Mouse (Mus musculus): ENCODE measurements around the gene Ehd1. TPM values are rescaled to one million over a fixed set of nuclear protein-coding genes. Genes with fewer than 3 reads are reported as not detected.

Ehd1 gene
- polyA plus RNA-seq, 2 experiments: 38.0 to 81.6 TPM

GRCm38 (mm10) chr19:6264200-6264599 lies 12.3 kb upstream of the Ehd1 start:
- no peak for TF ChIP-seq EP300 (IDR thresholded peaks at IDR 0.05; ENCODE audit: low read depth)
- TF ChIP-seq CTCF (IDR thresholded peaks at IDR 0.05; ENCODE audit: low read depth): no peak
- H3K4me2 ChIP-seq (ENCODE audit: low read depth): peak overlapping the region; percentile 39
- no peak overlapping the region for H3K9ac ChIP-seq (replicated peaks)
- H3K27me3 ChIP-seq (ENCODE audit: control insufficient read depth, insufficient read depth, low read length): no peaks in the 10 kb centered on the region
- DNase-seq (ENCODE audit: low read depth in 3 of 3, low spot score in 3 of 3) (no peak), ATAC-seq (ENCODE audit: insufficient read depth) (no peak)
- 52% methylated on average over 9 of the region's 9 CpGs for WGBS (ENCODE audit: insufficient replicate concordance)
- peaks cover 3% of the 10 kb centered on the region for H3K36me3 ChIP-seq (replicated peaks; ENCODE audit: control insufficient read depth, insufficient read depth, low read depth)
- peak overlapping the region; percentile 50 to 57 for H3K4me3 ChIP-seq (ENCODE audit: insufficient read depth in 1 of 2, low read depth in 2 of 2, low read length in 2 of 2)
- H3K4me1 ChIP-seq (replicated peaks; ENCODE audit: control insufficient read depth in 2 of 2, insufficient read depth in 2 of 2, low read length in 1 of 2): peaks cover 0 to 4% of the 10 kb centered on the region in 2 experiments; a peak in 1 of 4 replicates
- H3K9me3 ChIP-seq (ENCODE audit: control insufficient read depth, low read length): no peaks in the 10 kb centered on the region
- H3K27ac ChIP-seq: no peak overlapping the region

GRCm38 (mm10) chr19:6264945-6265344 lies 11.6 kb upstream of the Ehd1 start:
- no peak for TF ChIP-seq EP300 (IDR thresholded peaks at IDR 0.05; ENCODE audit: low read depth)
- no peak for TF ChIP-seq CTCF (IDR thresholded peaks at IDR 0.05; ENCODE audit: low read depth)
- no peaks in the 10 kb centered on the region for H3K9me3 ChIP-seq (ENCODE audit: control insufficient read depth, low read length)
- peaks cover 0 to 4% of the 10 kb centered on the region in 2 experiments; a peak in 1 of 4 replicates for H3K4me1 ChIP-seq (replicated peaks; ENCODE audit: control insufficient read depth in 2 of 2, insufficient read depth in 2 of 2, low read length in 1 of 2)
- peak overlapping the region; percentile 39 for H3K4me2 ChIP-seq (ENCODE audit: low read depth)
- no peaks in the 10 kb centered on the region for H3K27me3 ChIP-seq (ENCODE audit: control insufficient read depth, insufficient read depth, low read length)
- ATAC-seq (ENCODE audit: insufficient read depth): no peak
- 58% methylated on average over 8 of the region's 8 CpGs for WGBS (ENCODE audit: insufficient replicate concordance)
- no peak overlapping the region for H3K9ac ChIP-seq (replicated peaks)
- no peak overlapping the region for H3K27ac ChIP-seq
- no peak for DNase-seq (ENCODE audit: low read depth in 3 of 3, low spot score in 3 of 3)
- peaks cover 3% of the 10 kb centered on the region for H3K36me3 ChIP-seq (replicated peaks; ENCODE audit: control insufficient read depth, insufficient read depth, low read depth)
- peak overlapping the region in 1 of 2 experiments; percentile 50; a peak in 2 of 4 replicates for H3K4me3 ChIP-seq (ENCODE audit: insufficient read depth in 1 of 2, low read depth in 2 of 2, low read length in 2 of 2)

GRCm38 (mm10) chr19:6265727-6266182 lies 10.8 kb upstream of the Ehd1 start:
- H3K4me3 ChIP-seq (ENCODE audit: insufficient read depth in 1 of 2, low read depth in 2 of 2, low read length in 2 of 2): no peak overlapping the region
- no peak overlapping the region for H3K9ac ChIP-seq (replicated peaks)
- DNase-seq (ENCODE audit: low read depth in 3 of 3, low spot score in 3 of 3) (no peak), ATAC-seq (ENCODE audit: insufficient read depth) (no peak)
- no peak overlapping the region for H3K27ac ChIP-seq
- H3K4me1 ChIP-seq (replicated peaks; ENCODE audit: control insufficient read depth in 2 of 2, insufficient read depth in 2 of 2, low read length in 1 of 2): peaks cover 0 to 4% of the 10 kb centered on the region in 2 experiments; a peak in 1 of 4 replicates
- whole genome bisulfite sequencing (ENCODE audit: insufficient replicate concordance): 46% methylated on average over 6 of the region's 6 CpGs
- no peaks in the 10 kb centered on the region for H3K27me3 ChIP-seq (ENCODE audit: control insufficient read depth, insufficient read depth, low read length)
- no peaks in the 10 kb centered on the region for H3K9me3 ChIP-seq (ENCODE audit: control insufficient read depth, low read length)
- H3K36me3 ChIP-seq (replicated peaks; ENCODE audit: control insufficient read depth, insufficient read depth, low read depth): no peaks in the 10 kb centered on the region; the same call in 1 of the 2 replicates
- TF ChIP-seq EP300 (IDR thresholded peaks at IDR 0.05; ENCODE audit: low read depth) (no peak), CTCF (IDR thresholded peaks at IDR 0.05; ENCODE audit: low read depth) (peak; percentile 51)
- no peak overlapping the region for H3K4me2 ChIP-seq (ENCODE audit: low read depth)

- TF ChIP-seq EP300 (IDR thresholded peaks at IDR 0.05; ENCODE audit: low read depth) (no peak), CTCF (IDR thresholded peaks at IDR 0.05; ENCODE audit: low read depth) (no peak)
- Histone ChIP-seq H3K9ac (replicated peaks) (no peak overlapping the region), H3K27me3 (ENCODE audit: control insufficient read depth, insufficient read depth, low read length) (no peaks in the 10 kb centered on the region), H3K9me3 (ENCODE audit: control insufficient read depth, low read length) (no peaks in the 10 kb centered on the region), H3K4me2 (ENCODE audit: low read depth) (no peak overlapping the region), H3K27ac (no peak overlapping the region), H3K4me3 (ENCODE audit: insufficient read depth in 1 of 2, low read depth in 2 of 2, low read length in 2 of 2) (no peak overlapping the region), H3K36me3 (replicated peaks; ENCODE audit: control insufficient read depth, insufficient read depth, low read depth) (no peaks in the 10 kb centered on the region), H3K4me1 (replicated peaks; ENCODE audit: control insufficient read depth in 2 of 2, insufficient read depth in 2 of 2, low read length in 1 of 2) (peaks cover 0 to 3% of the 10 kb centered on the region in 2 experiments; a peak in 1 of 4 replicates)
- WGBS (ENCODE audit: insufficient replicate concordance): 50% methylated on average over 11 of the region's 11 CpGs
- ATAC-seq (ENCODE audit: insufficient read depth) (no peak), DNase-seq (ENCODE audit: low read depth in 3 of 3, low spot score in 3 of 3) (no peak)
Measured at GRCm38 (mm10) chr19:6267306-6268169, 9.0 kb upstream of the Ehd1 start.

- no peak overlapping the region for H3K27ac ChIP-seq
- H3K36me3 ChIP-seq (replicated peaks; ENCODE audit: control insufficient read depth, insufficient read depth, low read depth): no peaks in the 10 kb centered on the region
- H3K4me1 ChIP-seq (replicated peaks; ENCODE audit: control insufficient read depth in 2 of 2, insufficient read depth in 2 of 2, low read length in 1 of 2): no peaks in the 10 kb centered on the region; a peak in 1 of 4 replicates
- no peak overlapping the region for H3K4me2 ChIP-seq (ENCODE audit: low read depth)
- DNase-seq (ENCODE audit: low read depth in 3 of 3, low spot score in 3 of 3) (peak; percentile 70 to 77 (median 71)), ATAC-seq (ENCODE audit: insufficient read depth) (peak; percentile 47; the same call in 1 of the 2 replicates)
- WGBS (ENCODE audit: insufficient replicate concordance): 13% methylated on average over 8 of the region's 8 CpGs
- peak; percentile 97 for TF ChIP-seq CTCF (IDR thresholded peaks at IDR 0.05; ENCODE audit: low read depth)
- TF ChIP-seq EP300 (IDR thresholded peaks at IDR 0.05; ENCODE audit: low read depth): no peak
- H3K9me3 ChIP-seq (ENCODE audit: control insufficient read depth, low read length): no peaks in the 10 kb centered on the region
- H3K27me3 ChIP-seq (ENCODE audit: control insufficient read depth, insufficient read depth, low read length): no peaks in the 10 kb centered on the region
- no peak overlapping the region for H3K4me3 ChIP-seq (ENCODE audit: insufficient read depth in 1 of 2, low read depth in 2 of 2, low read length in 2 of 2)
- H3K9ac ChIP-seq (replicated peaks): no peak overlapping the region
Measured at GRCm38 (mm10) chr19:6268170-6268528, 8.4 kb upstream of the Ehd1 start.

Data from liver, embryonic 14.5 days (tissue).